12 mouse cellular contexts compared by ENCODE assay signal in genomic region chr11:112869571-112869970, GRCm38 (mm10).
DNase-seq lines count a peak whose midpoint lies in the region; ATAC-seq and TF ChIP-seq lines count a peak whose summit lies in the region.
"Had no signal": no experiment of that assay in that cellular context is flagged by ENCODE, and none has a peak within 500 bp of the region (broad histone marks: within the 10 kb centered on the region; RNA-seq: fewer than 3 reads in every experiment).

No protein-coding gene starts in this region.

- TF ChIP-seq CTCF in kidney, postnatal 0 days (IDR thresholded peaks at IDR 0.05; ENCODE audit: low read depth), result no peak

- H3K9ac ChIP-seq in kidney, postnatal 0 days (ENCODE audit: low read depth, low read length), result no peak overlapping the region
- H3K9ac ChIP-seq: liver, embryonic 13.5 days had no signal

- H3K4me3 ChIP-seq in kidney, postnatal 0 days (replicated peaks; ENCODE audit: low read depth, low read length), result no peak overlapping the region
- peak overlapping the region; percentile 38 for H3K4me3 ChIP-seq in hindbrain, embryonic 10.5 days
- peak overlapping the region; percentile 38 for H3K4me3 ChIP-seq in midbrain, embryonic 10.5 days
- H3K4me3 ChIP-seq: erythroblast, embryonic 14.5 days; liver, embryonic 13.5 days had no signal

- no peak for DNase-seq in kidney, postnatal 0 days (ENCODE audit: low spot score)
- DNase-seq in kidney, adult 9 months, result no peak
- no peak for DNase-seq in hindbrain, embryonic 10.5 days (ENCODE audit: low spot score)
- no peak for DNase-seq in midbrain, embryonic 10.5 days (ENCODE audit: low spot score)
- DNase-seq in telencephalon, adult 2 months (ENCODE audit: low read depth, low spot score), result peak; percentile 27
- no peak for DNase-seq in gastrocnemius, adult 18-20 months (ENCODE audit: low spot score)
- no peak for DNase-seq in retina, embryonic 14.5 days (ENCODE audit: low spot score)
- DNase-seq in layer of hippocampus, adult 11-12 months (ENCODE audit: low spot score), result no peak
- DNase-seq: cerebellum, adult 11-12 months; liver, embryonic 13.5 days had no signal

- 26% methylated on average over 5 of the region's 5 CpGs for WGBS in kidney, postnatal 0 days
- WGBS in hindbrain, embryonic 10.5 days, result 21% methylated on average over 5 of the region's 5 CpGs
- 18% methylated on average over 5 of the region's 5 CpGs for WGBS in midbrain, embryonic 10.5 days

- H3K27me3 ChIP-seq in kidney, postnatal 0 days (ENCODE audit: insufficient read depth, low read length), result no peaks in the 10 kb centered on the region
- H3K27me3 ChIP-seq in hindbrain, embryonic 10.5 days (ENCODE audit: insufficient read depth, poor library complexity, severe bottlenecking), result peaks cover 59% of the 10 kb centered on the region; the same call in 1 of the 2 replicates
- H3K27me3 ChIP-seq in midbrain, embryonic 10.5 days (ENCODE audit: low read depth, poor library complexity, severe bottlenecking), result peaks cover 75% of the 10 kb centered on the region

- no peaks in the 10 kb centered on the region for H3K9me3 ChIP-seq in kidney, postnatal 0 days (replicated peaks; ENCODE audit: low read length)
- H3K9me3 ChIP-seq in hindbrain, embryonic 10.5 days, result no peaks in the 10 kb centered on the region
- H3K9me3 ChIP-seq in midbrain, embryonic 10.5 days (replicated peaks), result no peaks in the 10 kb centered on the region
- H3K9me3 ChIP-seq: liver, embryonic 13.5 days had no signal

- H3K4me2 ChIP-seq in kidney, postnatal 0 days (ENCODE audit: low read length), result peak overlapping the region; percentile 36; the same call in 1 of the 2 replicates
- H3K4me2 ChIP-seq: liver, embryonic 13.5 days had no signal

- no peak for ATAC-seq in kidney, postnatal 0 days (replicated peaks; ENCODE audit: low FRiP score, low read depth)
- ATAC-seq: inflammation-experienced regulatory T-cells, adult 6 months had no signal

- H3K36me3 ChIP-seq in kidney, postnatal 0 days (ENCODE audit: insufficient read depth, low read length), result no peaks in the 10 kb centered on the region
- H3K36me3 ChIP-seq in hindbrain, embryonic 10.5 days, result no peaks in the 10 kb centered on the region
- H3K36me3 ChIP-seq in midbrain, embryonic 10.5 days, result no peaks in the 10 kb centered on the region
- H3K36me3 ChIP-seq: liver, embryonic 13.5 days had no signal

- H3K27ac ChIP-seq in kidney, postnatal 0 days, result no peak overlapping the region
- H3K27ac ChIP-seq in hindbrain, embryonic 10.5 days, result peak overlapping the region; percentile 90
- H3K27ac ChIP-seq in midbrain, embryonic 10.5 days (replicated peaks), result peak overlapping the region; percentile 91
- H3K27ac ChIP-seq: liver, embryonic 13.5 days had no signal

- peaks cover 4% of the 10 kb centered on the region; the same call in 1 of the 2 replicates for H3K4me1 ChIP-seq in kidney, postnatal 0 days (replicated peaks; ENCODE audit: insufficient read depth, low read length)
- peaks cover 54% of the 10 kb centered on the region for H3K4me1 ChIP-seq in hindbrain, embryonic 10.5 days (replicated peaks)
- peaks cover 53% of the 10 kb centered on the region for H3K4me1 ChIP-seq in midbrain, embryonic 10.5 days
- H3K4me1 ChIP-seq: liver, embryonic 13.5 days had no signal
